8 mouse cellular contexts compared by ENCODE assay signal in the genomic region with DNA sequence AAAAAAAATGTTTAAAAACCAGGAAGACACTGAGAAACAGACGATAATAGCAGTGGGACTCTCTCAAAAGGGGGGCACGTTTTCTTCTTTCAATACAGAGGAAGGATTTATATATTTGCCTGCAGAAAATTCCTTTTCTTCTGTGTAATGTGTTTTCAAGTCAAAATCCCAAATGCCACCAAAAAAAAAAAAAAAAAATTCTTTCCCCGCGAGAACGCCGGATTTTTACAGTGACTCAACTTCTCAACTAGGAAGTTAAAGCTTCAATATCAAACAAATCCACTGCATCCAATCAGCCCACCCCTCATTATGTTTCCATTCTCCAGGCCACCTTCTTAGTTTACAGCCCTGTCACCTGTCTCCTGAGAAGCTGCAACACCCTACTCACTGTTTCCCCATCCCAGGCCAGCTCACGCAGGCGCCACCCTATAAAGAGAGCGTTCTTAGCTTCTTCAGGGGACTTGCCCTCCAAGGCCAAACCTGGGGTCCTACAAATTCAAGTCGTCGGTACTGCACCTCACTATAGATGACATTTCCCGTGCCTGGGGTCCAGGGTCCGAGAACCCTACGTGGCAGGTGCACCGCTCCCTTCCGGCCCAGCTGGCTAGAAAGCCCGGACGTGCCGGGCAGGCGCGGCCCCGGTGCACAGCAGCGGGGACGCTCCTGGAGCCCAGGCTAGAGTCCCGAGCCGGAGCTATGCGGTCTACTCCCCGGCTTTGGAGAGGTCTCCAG. TPM values are rescaled to one million over a fixed set of nuclear protein-coding genes. Genes with fewer than 3 reads are reported as not detected.
DNase-seq lines count a peak whose midpoint lies in the region; ATAC-seq and TF ChIP-seq lines count a peak whose summit lies in the region.

No protein-coding gene starts in this region.

- no peaks in the 10 kb centered on the region; the same call in 1 of the 2 replicates for H3K36me3 ChIP-seq in heart, embryonic 11.5 days (ENCODE audit: control insufficient read depth, insufficient read depth, low read length)
- H3K36me3 ChIP-seq in E14TG2a.4 (ENCODE audit: insufficient read depth, low read length), result peaks cover 28% of the 10 kb centered on the region
- no peaks in the 10 kb centered on the region for H3K36me3 ChIP-seq in forebrain, embryonic 14.5 days (ENCODE audit: control insufficient read depth, insufficient read depth, low read length)
- H3K36me3 ChIP-seq in liver, postnatal 0 days (replicated peaks; ENCODE audit: insufficient read depth, low read length), result 0 out of 2 replicates have a peak, but pooled peaks cover 3% of the 10 kb centered on the region

- H3K4me1 ChIP-seq in heart, embryonic 11.5 days (ENCODE audit: control insufficient read depth, insufficient read depth, low read length), result peaks cover 15% of the 10 kb centered on the region
- H3K4me1 ChIP-seq in E14TG2a.4 (replicated peaks; ENCODE audit: low read depth, low read length), result peaks cover 63% of the 10 kb centered on the region
- peaks cover 9% of the 10 kb centered on the region for H3K4me1 ChIP-seq in forebrain, embryonic 14.5 days (ENCODE audit: control insufficient read depth, insufficient read depth, low read length)
- H3K4me1 ChIP-seq in liver, postnatal 0 days (ENCODE audit: insufficient read depth), result peaks cover 16% of the 10 kb centered on the region; the same call in 1 of the 2 replicates

- WGBS in heart, embryonic 11.5 days (ENCODE audit: insufficient replicate concordance), result 8% methylated on average over 28 of the region's 28 CpGs
- 10% methylated on average over 28 of the region's 28 CpGs for WGBS in forebrain, embryonic 14.5 days
- WGBS in liver, postnatal 0 days (ENCODE audit: insufficient replicate concordance), result 6% methylated on average over 25 of the region's 28 CpGs

- no peak for TF ChIP-seq EP300 in liver, postnatal 0 days (IDR thresholded peaks at IDR 0.05; ENCODE audit: low read depth)

- peak; percentile 2 for ATAC-seq in heart, embryonic 11.5 days (replicated peaks; ENCODE audit: insufficient number of reproducible peaks, low FRiP score, low TSS enrichment)
- ATAC-seq in forebrain, embryonic 14.5 days, result peak; percentile 2; the same call in 1 of the 2 replicates
- ATAC-seq in liver, postnatal 0 days, result peak; percentile 0; the same call in 1 of the 2 replicates

- H3K4me2 ChIP-seq in heart, embryonic 11.5 days, result peak overlapping the region; percentile 93
- H3K4me2 ChIP-seq in forebrain, embryonic 14.5 days (ENCODE audit: low read length), result peak overlapping the region; percentile 60
- H3K4me2 ChIP-seq in liver, postnatal 0 days (ENCODE audit: low read depth, low read length), result peak overlapping the region; percentile 87

- H3K27ac ChIP-seq in heart, embryonic 11.5 days (ENCODE audit: low read depth, low read length), result peak overlapping the region; percentile 93
- peak overlapping the region; percentile 68 for H3K27ac ChIP-seq in forebrain, embryonic 14.5 days (ENCODE audit: low read depth, low read length)
- H3K27ac ChIP-seq in liver, postnatal 0 days (ENCODE audit: low read depth), result peak overlapping the region; percentile 96

- H3K27me3 ChIP-seq in heart, embryonic 11.5 days (ENCODE audit: control insufficient read depth, insufficient read depth, low read length), result no peaks in the 10 kb centered on the region
- no peaks in the 10 kb centered on the region for H3K27me3 ChIP-seq in E14TG2a.4 (ENCODE audit: insufficient read depth, low read length)
- H3K27me3 ChIP-seq in forebrain, embryonic 14.5 days (replicated peaks; ENCODE audit: control insufficient read depth, insufficient read depth, low read length), result no peaks in the 10 kb centered on the region
- H3K27me3 ChIP-seq in liver, postnatal 0 days (ENCODE audit: insufficient read depth, low read length), result no peaks in the 10 kb centered on the region

- no peak for TF ChIP-seq CTCF in E14TG2a.4 (conservative IDR thresholded peaks at IDR 0.05; ENCODE audit: low read length)
- TF ChIP-seq CTCF in liver, postnatal 0 days (IDR thresholded peaks at IDR 0.05; ENCODE audit: low read depth), result no peak

- no peaks in the 10 kb centered on the region for H3K9me3 ChIP-seq in heart, embryonic 11.5 days (replicated peaks; ENCODE audit: control insufficient read depth, low read length)
- H3K9me3 ChIP-seq in E14TG2a.4 (ENCODE audit: low read length), result no peaks in the 10 kb centered on the region
- H3K9me3 ChIP-seq in forebrain, embryonic 14.5 days (replicated peaks; ENCODE audit: control insufficient read depth, low read length), result no peaks in the 10 kb centered on the region
- no peaks in the 10 kb centered on the region for H3K9me3 ChIP-seq in liver, postnatal 0 days (ENCODE audit: low read length)

- H3K4me3 ChIP-seq in heart, embryonic 11.5 days (ENCODE audit: low read depth, low read length), result peak overlapping the region; percentile 86
- peak overlapping the region; percentile 99 for H3K4me3 ChIP-seq in E14TG2a.4 (replicated peaks; ENCODE audit: low read length)
- peak overlapping the region; percentile 92 for H3K4me3 ChIP-seq in forebrain, embryonic 14.5 days (ENCODE audit: low read depth, low read length)
- H3K4me3 ChIP-seq in liver, postnatal 0 days (ENCODE audit: low read depth, low read length), result peak overlapping the region; percentile 96

- H3K9ac ChIP-seq in heart, embryonic 11.5 days (ENCODE audit: low read depth, low read length), result peak overlapping the region; percentile 89
- peak overlapping the region; percentile 87 for H3K9ac ChIP-seq in forebrain, embryonic 14.5 days (ENCODE audit: low read length)
- H3K9ac ChIP-seq in liver, postnatal 0 days (replicated peaks), result peak overlapping the region; percentile 93

- DNase-seq in heart, adult 11 months, result no peak
- DNase-seq in forebrain, embryonic 14.5 days (ENCODE audit: low spot score), result no peak
- DNase-seq in liver, postnatal 0 days, result no peak
- DNase-seq in ovary, postnatal 36 days (ENCODE audit: low spot score), result no peak
- no peak for DNase-seq in ovary, postnatal 10 days (ENCODE audit: low spot score)
- no peak for DNase-seq in layer of hippocampus, adult 18-20 months (ENCODE audit: low spot score in 2 of 2)

RNA-seq across cellular contexts. Expression of a gene that starts 0.8 kb away (rescaled TPM):
- polyA plus RNA-seq in heart, embryonic 11.5 days (2014; fragmentation: Nextera tagmentation; extraction: Ambion mirVana), result 84.6 and 98.0 TPM in 2 replicates
- 139 and 145 TPM in 2 replicates for polyA plus RNA-seq in forebrain, embryonic 14.5 days (2014; fragmentation: Nextera tagmentation; extraction: Ambion mirVana)
- 23.5 and 28.6 TPM in 2 replicates for polyA plus RNA-seq in liver, postnatal 0 days (2015; fragmentation: Nextera tagmentation; extraction: Ambion mirVana)
- 10 to 100 TPM; 67.2 to 70.5 TPM for total RNA-seq in layer of hippocampus, adult 18-20 months (2021)

RNA-seq across cellular contexts. Expression of a gene that starts 0.8 kb away (rescaled TPM):
- polyA plus RNA-seq in heart, embryonic 11.5 days (2014; fragmentation: Nextera tagmentation; extraction: Ambion mirVana), result 261 and 271 TPM in 2 replicates
- 79.9 and 81.7 TPM in 2 replicates for polyA plus RNA-seq in forebrain, embryonic 14.5 days (2014; fragmentation: Nextera tagmentation; extraction: Ambion mirVana)
- 467 and 475 TPM in 2 replicates for polyA plus RNA-seq in liver, postnatal 0 days (2015; fragmentation: Nextera tagmentation; extraction: Ambion mirVana)
- 10 to 100 TPM; 64.2 to 69.7 TPM for total RNA-seq in layer of hippocampus, adult 18-20 months (2021)
